Mouse (Mus musculus): ENCODE measurements around the gene Zfp385b.

Gene Zfp385b

DNA sequence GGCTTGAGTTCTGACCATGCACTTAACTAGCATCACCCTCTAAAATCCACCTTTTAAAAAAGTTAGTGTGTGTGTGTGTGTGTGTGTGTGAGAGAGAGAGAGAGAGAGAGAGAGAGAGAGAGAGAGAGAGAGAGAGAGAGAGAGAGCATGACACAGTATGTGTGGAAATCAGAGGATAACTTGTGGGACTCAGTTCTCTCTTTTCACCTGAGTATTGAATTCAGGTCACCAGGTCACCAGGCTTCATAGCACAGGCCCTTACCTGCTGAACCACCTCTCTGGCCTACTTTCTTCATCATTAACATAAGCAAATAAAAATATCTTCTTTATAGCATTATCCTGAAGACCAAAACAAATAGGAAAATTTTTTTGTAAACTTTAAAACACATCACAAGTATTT, at the start of gene Zfp385b:
Zfp385b (minus strand) TSS at position 101 of the 400 bp plus-strand sequence.
- no peak for DNase-seq

DNA sequence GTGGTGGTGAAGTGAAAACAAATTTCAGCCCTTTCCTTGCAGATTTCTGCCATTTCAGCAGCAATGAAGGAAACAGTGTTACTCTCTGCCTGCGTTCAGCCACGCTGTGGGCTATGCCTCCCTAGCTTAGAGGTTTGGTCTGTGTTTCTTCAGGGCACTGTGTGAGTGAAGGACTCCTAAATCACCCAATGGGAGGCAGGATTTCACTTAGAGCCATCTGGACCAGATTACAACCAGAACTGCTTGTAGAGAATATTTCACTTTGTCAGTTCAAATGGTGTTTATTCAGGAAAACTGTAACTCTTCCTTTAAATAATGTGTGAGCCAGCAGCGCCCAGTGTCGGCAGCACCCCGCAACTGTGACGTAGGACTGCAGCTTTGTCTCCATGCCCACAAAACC, 44.5 kb upstream of the Zfp385b start:
- DNase-seq: no peak

DNA sequence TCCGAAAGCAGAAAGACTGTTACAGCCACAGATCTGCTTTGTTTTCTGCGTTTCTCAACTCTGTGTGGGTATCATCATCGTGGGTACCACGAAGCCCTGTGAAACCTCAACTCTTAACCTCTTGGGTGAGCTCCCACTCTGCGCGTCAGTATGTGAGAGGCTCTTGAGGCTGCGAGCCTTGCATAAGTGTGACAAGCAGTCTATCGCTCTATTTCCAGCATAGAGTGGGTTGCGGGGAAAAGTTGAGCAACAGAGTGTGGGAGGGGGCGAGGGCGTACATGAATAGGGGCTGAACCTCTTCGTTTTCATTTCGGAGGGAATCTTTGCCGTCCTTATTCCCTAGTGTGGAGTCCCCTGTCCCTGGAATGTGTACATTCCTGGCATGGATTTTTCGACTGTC, 44.1 kb upstream of the Zfp385b start:
- no peak for DNase-seq

DNA sequence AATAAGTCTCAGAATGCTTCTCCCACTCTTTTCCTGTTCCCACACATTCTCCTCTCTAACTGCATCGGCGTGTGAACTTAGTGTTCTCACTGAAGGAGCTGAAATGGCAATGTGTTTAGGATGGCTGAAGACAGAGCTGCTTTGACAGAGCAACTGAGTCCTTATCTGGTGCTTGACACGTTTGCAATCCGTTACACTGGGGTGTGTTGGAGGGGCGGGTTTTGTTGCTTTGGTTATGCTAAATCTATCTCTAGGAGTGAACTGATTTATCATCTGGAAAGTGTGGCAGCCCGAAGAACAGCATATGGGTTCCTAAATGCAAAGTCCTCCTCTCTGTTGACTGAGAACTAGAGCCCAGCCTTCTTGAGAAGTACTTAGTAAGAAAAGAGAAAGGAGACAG, 22.0 kb upstream of the Zfp385b start:
- DNase-seq: no peak

DNA sequence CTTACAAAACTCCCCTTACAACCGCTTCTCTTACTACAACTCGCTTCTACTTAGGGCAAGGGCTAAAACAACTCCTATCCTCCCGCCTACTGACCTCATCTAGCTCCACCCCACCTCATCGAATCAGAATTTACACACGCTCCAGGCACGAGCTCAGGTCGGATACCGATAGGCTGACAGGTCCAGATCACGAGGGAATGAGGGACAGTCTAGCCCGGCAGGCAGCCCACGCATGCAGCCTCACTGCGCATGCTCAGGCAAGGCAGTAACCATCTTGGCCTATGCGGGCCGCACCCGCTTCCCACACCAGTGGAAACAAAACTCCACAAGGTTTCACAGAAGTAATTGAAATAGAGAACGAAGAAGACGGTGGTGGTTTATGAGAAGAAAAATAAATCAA, 20.1 kb upstream of the Zfp385b start:
- DNase-seq: no peak

DNA sequence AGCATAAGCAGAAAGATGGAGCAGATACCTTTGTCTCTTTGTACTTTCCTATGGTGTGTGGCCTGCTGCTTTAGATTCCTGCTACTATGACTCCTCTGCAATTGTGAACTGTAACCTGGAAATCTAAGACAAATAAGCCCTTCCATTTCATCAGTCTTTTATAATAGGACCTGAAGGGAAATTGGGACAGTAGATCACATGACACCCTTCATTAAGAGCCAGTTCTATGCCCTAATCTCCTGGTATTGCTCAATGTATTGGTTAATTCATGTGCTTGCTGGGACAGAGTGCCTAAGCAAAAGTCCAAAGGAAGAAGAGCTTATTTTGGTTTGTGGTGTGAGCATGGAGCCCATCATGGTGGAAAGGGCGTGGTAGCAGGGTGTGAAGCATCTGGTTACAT, 19.2 kb upstream of the Zfp385b start:
- no peak for DNase-seq

DNA sequence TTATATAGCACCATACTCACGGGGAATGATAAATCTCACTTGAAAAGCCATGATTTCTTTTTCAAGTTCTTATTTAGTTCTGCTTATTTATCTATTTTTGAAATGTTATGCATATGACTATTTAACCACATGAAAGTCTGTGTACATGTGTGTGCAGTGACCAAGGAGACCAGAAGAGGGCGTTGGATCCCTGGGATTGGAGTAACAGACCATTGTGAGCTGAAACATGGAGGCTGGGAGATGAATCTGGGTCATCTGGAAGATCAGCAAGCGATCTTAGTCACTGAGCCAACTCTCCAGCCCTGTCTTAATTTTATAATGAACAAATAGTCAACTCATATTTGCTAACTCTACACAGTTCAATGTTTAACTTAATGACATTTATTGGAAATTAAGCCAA, 16.3 kb upstream of the Zfp385b start:
- peak in 1 of 2 experiments; percentile 25 for DNase-seq

DNA sequence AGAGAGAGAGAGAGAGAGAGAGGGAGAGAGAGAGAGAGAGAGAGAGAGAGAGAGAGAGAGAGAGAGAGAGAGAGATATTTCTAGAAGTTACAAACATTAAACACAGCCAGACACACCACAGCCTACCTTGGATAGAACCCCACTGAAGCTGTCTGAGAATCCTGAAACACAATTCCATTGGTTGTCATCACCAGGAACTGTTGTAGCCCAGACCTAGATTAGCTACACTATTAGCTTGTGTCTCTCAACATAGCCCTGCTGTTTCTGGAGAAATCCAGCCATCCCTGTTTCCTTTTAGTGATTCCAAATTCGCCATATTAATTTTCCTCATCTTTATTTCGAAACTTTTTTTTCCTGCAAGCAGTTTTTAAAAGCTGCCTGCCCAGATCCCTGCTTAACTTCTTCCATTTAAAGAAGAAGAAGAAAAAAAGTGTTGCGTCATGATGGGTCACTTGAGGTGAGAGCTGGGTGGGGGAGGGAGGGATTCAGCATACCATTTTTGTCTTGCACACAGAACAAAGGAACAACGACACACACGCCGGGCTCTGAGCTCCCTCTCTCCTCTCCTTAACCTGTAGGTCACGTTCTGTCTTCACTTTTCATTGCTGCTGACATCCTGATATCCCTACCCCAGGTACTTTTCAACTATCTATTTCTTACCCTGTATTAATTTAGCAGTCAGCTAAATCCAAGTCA, 6.8 kb upstream of the Zfp385b start:
- no peak for DNase-seq

DNA sequence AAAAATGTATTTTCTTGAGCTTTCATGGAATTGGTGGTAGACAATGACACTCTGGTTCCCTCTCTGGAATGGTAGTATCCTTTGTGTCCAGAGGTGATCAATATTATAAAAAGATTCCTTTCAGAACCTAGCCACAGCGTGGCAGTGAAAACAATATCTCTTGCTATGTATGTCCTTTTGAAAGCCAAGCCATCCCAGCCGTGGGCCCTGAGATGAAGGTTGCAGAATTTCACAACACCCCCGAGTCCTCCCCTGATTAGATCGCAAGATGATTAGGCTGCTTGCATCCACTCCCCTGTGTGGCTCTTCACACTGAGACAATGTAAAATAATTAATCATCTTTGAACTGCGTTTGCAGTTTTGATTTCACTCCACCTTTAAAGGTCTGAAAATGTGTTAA, 3.6 kb upstream of the Zfp385b start:
- no peak for DNase-seq

DNA sequence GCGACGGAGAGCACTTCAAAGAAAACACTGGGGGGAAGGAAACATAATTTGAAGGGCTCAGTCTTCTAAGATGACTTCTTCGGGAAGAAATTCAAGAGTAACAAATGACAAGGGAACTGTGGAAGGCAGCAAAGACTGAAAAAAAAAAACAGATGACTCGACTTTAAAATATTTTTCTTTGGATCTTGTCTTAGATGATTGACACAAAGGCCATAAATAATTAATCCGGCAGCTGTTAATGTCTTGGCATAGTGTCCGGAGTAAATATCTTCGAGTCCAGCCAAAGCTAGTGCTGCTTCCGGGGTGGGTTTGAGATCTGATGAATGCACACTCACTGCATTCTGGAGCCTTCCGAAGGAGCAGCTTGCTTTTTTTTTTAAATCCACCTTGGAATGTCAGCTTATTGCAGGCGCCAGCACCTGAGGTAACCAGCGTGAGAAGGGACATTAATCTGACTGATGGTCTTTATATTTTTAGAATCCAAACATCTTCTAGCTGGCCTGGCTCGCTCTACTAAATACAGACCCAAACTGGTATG, 2.0 kb downstream of the Zfp385b start:
- peak; percentile 41 for DNase-seq

DNA sequence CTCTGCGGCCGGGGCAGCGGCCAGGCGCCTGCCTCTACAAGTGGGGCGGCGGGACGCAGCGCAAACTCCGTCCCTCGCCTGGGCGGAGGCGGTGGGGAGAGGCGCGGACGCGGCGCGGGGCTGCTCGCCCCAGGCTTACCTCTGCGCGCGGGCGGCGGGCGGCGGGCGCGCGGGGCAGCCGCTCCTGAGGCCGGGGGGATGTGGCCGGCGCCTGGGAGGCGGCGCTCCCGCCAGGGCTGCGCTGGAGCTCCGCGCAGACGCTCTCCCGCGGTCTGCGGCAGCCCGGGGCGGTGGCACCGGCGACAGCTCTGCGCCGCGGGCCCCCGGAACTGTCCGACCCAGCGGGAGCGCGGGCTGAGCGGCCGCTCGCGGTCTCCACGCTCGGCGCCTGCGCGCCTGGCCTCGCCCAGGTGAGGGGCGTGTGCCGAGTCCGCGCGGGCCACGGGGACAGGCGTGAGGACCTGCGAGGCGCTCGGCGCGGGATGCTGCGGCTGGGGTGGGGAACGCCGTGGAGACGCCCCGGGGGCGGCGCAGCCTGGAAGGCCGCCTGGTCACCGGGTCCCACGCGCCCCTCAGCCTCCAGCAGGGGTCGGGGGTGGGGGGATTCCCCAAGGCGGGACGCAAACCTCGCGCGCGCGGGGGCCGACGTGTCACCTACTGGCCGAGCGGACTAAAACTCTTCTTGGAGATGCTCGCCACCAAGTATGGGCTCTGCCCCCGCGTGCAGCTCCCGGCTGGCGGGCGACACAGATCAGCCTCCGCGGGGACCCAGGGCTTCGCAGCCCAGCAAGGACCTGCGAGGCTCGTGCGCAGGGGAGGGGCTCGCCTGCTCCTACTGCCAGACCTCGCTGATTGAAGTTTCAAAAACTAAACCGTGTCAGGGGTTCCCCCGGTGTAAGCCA, 2.8 kb downstream of the Zfp385b start:
- peak; percentile 85 to 86 for DNase-seq

DNA sequence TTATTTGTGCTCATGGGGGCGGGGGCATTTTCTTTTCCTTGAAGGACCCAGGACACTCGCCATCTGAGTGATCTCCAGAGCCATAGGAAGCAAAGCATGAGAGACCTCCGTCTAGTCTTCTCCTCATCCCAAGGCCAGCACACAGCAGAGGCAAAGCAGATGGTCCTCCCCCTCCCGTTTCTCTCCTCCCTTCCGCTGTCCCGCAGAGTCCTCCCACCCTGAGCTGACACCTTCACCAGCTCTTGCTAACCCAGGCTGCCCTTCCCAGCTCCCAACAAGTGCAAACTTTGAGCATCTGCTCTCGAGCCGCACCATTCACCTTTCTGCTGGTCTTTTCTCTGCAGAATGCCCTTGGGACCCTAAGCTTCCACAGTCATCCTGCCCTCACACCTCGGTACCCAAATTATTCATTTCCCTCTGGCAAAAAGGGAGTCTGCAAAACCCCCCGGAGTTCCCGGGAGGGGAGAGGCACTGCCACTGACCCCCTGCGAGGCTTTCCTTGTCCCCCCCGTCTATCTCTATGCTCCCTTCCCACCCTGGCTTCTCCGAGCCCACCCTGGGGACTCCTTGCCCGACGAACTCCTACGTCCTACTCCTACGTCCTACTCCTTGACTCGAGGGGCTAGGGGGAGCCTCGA, 3.5 kb downstream of the Zfp385b start:
- peak; percentile 89 to 90 for DNase-seq

DNA sequence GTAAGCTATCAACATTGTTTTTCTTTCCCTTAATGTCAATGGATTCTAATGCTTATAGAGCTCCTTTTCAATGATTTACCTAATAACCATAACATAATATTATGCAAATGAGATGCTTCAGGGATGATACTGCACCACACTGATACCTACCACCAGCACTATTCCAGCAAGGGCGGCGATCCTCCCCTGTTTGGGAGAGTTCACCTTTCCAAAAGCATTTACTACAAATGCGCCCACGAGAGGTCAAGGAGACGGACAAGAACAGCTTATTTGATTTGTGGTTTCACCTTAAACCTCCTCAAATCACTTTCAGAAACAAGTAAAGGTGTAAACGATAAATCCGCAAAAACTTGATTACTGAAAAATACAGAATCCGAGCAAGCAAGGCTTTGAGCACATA, 4.5 kb downstream of the Zfp385b start:
- peak; percentile 39 to 54 for DNase-seq

DNA sequence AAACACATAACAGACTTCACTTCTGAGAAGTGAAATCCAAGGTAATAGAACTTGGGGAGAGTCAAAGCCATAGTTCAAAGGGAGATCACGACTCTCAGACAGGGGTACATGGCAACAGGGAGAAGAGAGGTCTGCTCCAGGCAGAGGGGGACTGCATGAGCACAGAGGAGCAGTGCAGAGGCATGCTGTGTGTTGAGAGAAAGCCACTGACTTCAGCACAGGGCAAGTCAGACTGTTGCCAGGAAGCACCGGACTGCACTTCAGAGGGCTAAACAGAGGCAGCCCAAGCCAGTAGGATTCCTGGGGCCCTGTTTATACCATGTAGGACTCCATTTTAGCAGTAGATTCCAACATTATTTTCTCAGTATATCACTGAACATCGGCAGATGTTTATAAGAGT, 6.4 kb downstream of the Zfp385b start:
- DNase-seq: peak; percentile 42 to 50

DNA sequence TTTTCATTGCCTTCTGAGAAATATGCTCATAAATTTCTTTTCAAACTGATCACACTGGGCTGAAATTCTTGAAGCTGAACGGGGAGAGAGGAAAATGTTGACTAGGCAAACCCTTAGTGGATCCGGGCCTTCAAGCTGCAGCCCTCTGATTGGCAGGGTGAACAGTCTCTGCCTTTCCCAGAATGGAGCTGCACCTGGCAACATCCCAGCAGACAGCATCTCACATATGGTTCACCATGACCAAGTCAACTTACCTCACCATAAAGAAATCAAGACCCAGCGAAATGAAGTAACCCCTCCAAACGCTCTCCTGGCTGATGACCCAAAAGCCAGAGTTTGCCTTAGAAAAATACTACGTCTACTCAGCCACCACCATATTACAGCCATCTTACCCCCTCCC, 8.7 kb downstream of the Zfp385b start:
- DNase-seq: peak; percentile 48 to 72

DNA sequence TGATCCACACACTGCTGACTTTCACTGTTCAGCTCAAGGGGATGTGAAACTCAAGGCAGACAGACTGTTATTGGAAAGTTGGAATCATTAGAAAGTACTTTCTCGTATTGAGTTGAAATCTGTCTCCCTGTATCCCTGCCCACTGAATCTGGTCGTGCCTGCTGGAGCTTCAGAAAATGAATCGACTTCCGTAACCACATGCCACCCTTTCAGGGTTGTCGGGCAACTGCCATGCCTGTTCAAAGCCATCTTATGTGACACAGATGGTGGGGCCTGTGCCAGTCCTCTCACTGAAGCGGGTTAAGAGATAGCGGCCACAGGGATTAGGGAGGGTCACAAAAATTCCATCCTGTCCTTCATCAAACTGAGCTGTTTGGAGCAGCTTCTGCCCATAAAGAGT, 14.7 kb downstream of the Zfp385b start:
- peak; percentile 70 to 79 for DNase-seq

DNA sequence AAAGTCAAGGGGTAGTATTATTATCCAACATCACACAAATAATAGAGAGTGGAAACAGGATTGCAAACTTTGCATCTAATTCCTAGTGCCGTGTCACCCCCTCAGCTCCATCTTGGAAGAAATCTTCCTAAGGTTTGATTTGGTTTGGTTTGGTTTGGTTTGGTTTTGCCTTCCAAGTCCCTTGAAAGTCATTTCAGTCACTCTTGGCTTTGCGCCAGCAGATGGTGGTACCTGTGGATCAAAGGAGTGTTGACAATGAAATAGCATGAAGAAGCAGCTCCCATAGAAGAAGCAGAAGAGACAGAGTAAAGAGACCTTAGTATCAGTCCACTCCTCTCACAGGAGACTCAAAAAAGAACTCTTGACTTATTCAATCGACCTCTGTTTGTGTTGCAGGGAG, 17.1 kb downstream of the Zfp385b start:
- DNase-seq: peak in 1 of 2 experiments; percentile 70

DNA sequence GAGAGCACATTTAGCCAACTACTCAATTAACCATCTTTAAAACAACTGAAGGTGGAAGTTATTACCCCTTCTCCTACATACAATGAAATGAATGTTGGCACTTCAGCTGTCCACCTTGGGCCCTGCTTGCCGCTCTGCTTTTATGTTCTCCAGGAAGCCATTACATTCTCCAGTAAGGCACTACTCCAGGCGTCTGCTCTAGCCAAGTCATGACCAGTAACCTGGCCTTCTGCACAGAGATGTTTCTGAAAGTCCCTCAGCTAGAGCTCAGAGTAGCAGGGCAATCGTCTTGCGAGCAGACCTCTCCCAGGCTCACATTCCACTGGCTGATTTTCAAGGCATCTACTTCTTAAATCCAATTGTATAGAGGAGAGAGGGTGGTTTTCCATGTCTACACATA, 18.0 kb downstream of the Zfp385b start:
- peak; percentile 54 to 59 for DNase-seq

DNA sequence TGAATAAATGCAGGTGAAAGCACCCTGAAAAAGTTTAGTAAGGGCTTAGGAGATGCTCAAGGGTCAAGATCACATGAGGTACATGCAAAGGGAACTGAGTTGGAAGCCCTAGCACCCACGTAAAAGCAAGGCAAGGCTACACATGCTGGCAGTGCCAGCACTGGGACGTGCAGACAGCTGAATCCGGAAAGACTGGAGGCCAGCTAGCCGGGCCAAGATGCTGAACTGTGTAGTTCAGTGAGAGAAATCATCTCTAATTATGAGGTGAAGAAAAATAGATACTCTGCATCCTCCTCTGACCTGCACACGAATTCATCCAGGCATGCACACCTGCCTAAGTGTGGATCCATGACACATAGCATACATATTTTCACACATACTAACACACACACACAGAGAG, 18.4 kb downstream of the Zfp385b start:
- DNase-seq: peak in 1 of 2 experiments; percentile 58

DNA sequence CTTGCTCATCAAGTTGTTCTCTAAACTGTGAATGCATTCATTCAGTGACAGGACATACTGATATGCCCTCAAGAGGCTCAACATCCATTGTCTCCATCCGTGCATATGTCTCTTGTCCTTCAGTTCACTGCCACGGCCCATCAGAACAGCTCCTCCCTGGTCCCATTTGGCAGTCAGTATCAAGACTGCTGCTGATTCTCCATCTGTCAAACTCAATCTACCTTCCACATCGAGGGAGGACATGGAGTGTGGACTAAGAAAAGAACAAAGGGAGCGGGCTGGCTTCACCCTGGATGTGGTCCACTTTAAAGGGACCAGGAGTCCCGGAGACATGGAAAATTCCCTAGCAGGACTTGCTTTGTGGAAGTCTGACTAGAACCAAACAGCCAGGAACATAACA, 22.2 kb downstream of the Zfp385b start:
- DNase-seq: peak; percentile 82 to 83

DNA sequence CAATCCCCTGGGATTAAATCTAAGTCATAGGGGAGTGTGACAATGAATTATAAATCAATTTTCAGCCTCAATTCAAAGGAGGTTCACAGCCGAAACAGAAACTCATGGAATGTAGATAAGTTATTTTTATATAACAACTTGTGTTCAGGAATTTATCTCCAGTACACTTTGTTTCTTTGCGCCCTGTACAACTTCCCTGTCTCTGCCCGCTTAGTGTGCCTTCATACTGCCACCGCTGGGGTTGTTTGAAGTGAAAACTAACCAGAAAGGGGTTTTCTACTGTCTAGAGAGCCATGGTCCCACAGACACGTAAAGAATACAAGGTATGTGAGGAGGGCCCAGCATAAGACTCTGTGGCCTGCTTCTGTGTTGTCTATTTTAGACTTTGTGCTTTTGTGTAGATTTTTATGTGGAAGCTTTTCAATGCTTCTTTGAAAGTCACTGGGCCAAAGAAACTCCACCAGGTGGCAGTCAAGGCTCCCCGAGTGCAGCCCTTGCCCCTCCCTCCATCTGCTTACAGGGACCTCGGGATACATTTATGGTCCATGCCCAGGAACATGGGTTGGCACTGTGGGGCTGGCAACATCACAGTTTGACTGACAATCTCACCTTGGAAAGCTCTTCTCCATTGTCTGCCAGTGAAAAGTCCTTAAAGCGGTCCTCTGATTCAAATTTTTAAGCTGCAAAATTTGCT, 23.4 kb downstream of the Zfp385b start:
- DNase-seq: peak; percentile 82 to 87

DNA sequence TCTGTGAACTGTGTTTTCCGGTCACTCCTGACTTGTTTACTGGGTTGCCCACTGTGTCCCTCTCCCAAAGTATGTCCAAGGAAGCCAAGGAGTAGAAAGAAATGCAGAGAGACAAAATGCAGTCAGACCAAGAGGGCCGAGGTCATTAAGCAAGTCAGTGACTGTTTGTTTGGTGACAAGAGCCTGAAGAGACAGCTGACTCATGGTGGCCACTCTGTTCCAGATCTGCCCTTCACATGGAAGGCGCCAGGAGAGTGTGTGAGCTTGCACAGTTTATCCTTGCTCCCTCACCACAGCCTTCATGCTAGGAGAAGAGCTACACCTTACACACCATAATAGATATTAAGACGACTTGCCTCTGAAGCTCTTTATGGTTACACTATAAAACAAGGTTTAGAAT, 28.6 kb downstream of the Zfp385b start:
- DNase-seq: no peak

DNA sequence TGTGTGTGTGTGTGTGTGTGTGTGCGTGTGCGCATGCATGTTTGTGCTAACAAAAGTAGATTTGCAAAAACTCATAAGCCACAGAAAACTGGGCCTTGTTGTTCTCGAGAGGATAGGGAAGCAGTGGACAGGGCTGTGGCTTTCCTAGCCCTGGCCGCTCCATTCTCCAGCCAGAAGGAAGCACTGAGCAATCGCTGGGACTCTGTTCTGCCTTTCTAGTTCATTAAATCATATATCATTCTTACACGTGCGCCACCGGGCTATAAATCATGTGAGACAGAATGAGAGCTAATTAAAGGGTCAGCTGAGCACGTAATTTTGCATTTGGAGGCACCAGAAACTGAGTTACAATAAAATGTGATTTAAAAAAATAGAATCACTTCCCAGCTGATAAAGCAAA, 29.1 kb downstream of the Zfp385b start:
- DNase-seq: no peak

All from cerebellum, postnatal 25 days (tissue).